Mouse (Mus musculus): Measurements from ENCODE around the gene Frk. TPM values are rescaled to one million over a fixed set of nuclear protein-coding genes. Genes with fewer than 3 reads are reported as not detected.

Gene Frk
- polyA plus RNA-seq, 1 experiment from 2014 or later: 1.1 TPM

Other genes with a start within 250 kb of the Frk start
- 103 and 116 TPM in 2 replicates for gene Tspyl1, start 201.2 kb upstream of the Frk start, polyA plus RNA-seq (2014; fragmentation: Nextera tagmentation; extraction: Ambion mirVana)
- gene Tspyl4, start 186.0 kb upstream of the Frk start, polyA plus RNA-seq (2014; fragmentation: Nextera tagmentation; extraction: Ambion mirVana): 167 and 184 TPM in 2 replicates
- gene Col10a1, start 93.4 kb upstream of the Frk start, polyA plus RNA-seq (2014; fragmentation: Nextera tagmentation; extraction: Ambion mirVana): 0.07 and 0.16 TPM in 2 replicates
- 2.8 and 2.9 TPM in 2 replicates for gene Nt5dc1, start 64.8 kb upstream of the Frk start, polyA plus RNA-seq (2014; fragmentation: Nextera tagmentation; extraction: Ambion mirVana)

All from hindbrain, embryonic 14.5 days (tissue).